Mouse (Mus musculus) testis, adult 2 months (tissue): ENCODE results near the gene Ager.

ENCODE experiments used
- CTCF ChIP-seq: fragments of 200-500 bp; IDR thresholded peaks from 2 replicates; pipeline ENCODE4 v1.5.1; 2012; ENCODE audit warnings: low read depth, mild to moderate bottlenecking, inconsistent platforms, low read length, moderate library complexity; ENCODE audit not compliant: control insufficient read depth, insufficient read depth, insufficient replicate concordance
- POLR2A ChIP-seq: fragments of 200-500 bp; IDR thresholded peaks from 2 replicates; pipeline ENCODE4 v1.6.1; 2012; ENCODE audit warnings: low read depth, mild to moderate bottlenecking, inconsistent platforms, low read length, moderate library complexity; ENCODE audit not compliant: control insufficient read depth

GRCm38 (mm10) chr17:34582528-34582927 lies 15.1 kb upstream of the Ager start:
- TF ChIP-seq CTCF (no peak), POLR2A (no peak)
